Mouse (Mus musculus) G1E (cell line): ENCODE data around the gene Ntm. TPM values are rescaled to one million over a fixed set of nuclear protein-coding genes. Genes with fewer than 3 reads are reported as not detected.

Experiments
- ATAC-seq: 2 replicates; pipeline ENCODE4 v1.8.0; 2016; ENCODE audit warnings: mild to moderate bottlenecking; ENCODE audit not compliant: insufficient number of reproducible peaks, poor library complexity, low FRiP score, severe bottlenecking; ENCODE audit errors: extremely low read depth
- DNase-seq: peaks from one replicate; pipeline ENCODE4 v3.0.0; 2012; ENCODE audit warnings: low spot score
- H3K27me3 ChIP-seq: 2 replicates; pipeline ENCODE4 v1.6.1; 2012; ENCODE audit warnings: mild to moderate bottlenecking, low read length, inconsistent platforms; ENCODE audit not compliant: insufficient read depth
- H3K36me3 ChIP-seq: replicated peaks from 2 replicates; pipeline ENCODE3; 2012; ENCODE audit warnings: mild to moderate bottlenecking, inconsistent platforms
- H3K4me1 ChIP-seq: 2 replicates; pipeline ENCODE4 v1.6.1; 2012; ENCODE audit warnings: low read depth, low read length, inconsistent platforms, mixed read lengths; ENCODE audit not compliant: insufficient read depth
- H3K4me3 ChIP-seq: 2 replicates; pipeline ENCODE4 v1.5.1; 2012; ENCODE audit warnings: low read depth, mild to moderate bottlenecking, inconsistent platforms, low read length, moderate library complexity, mixed read lengths
- H3K9me3 ChIP-seq: replicated peaks from 2 replicates; pipeline ENCODE4 v1.6.1; 2012; ENCODE audit warnings: inconsistent platforms
- CTCF ChIP-seq: IDR thresholded peaks from 2 replicates; pipeline ENCODE4 v1.5.1; 2012; ENCODE audit warnings: low read depth, low read length, inconsistent platforms, mixed read lengths
- GATA1 ChIP-seq: IDR thresholded peaks from 2 replicates; pipeline ENCODE4 v1.6.1; 2012; ENCODE audit warnings: borderline replicate concordance, low read length, inconsistent platforms, mixed read lengths
- GATA2 ChIP-seq: IDR thresholded peaks from 2 replicates; pipeline ENCODE4 v1.6.1; 2012; ENCODE audit warnings: low read depth, low read length, inconsistent platforms, borderline replicate concordance
- POLR2AphosphoS5 ChIP-seq: IDR thresholded peaks from 2 replicates; pipeline ENCODE4 v1.6.1; 2012; ENCODE audit warnings: low read depth, low read length, inconsistent platforms; ENCODE audit not compliant: insufficient replicate concordance
- TAL1 ChIP-seq: conservative IDR thresholded peaks from 2 replicates; pipeline ENCODE4 v1.6.1; 2012; ENCODE audit warnings: low read depth, low read length, inconsistent platforms, mixed read lengths
- polyA plus RNA-seq: library from polyadenylated mRNA; stranded (reverse); fragments of >175 nt; gene quantifications from 2 replicates; pipeline ENCODE4 v1.2.3, GENCODE M21; 2012
- total RNA-seq, 2 experiments: library from RNA; stranded (forward) in 1 of 2; stranded (reverse) in 1 of 2; fragments of 200-1000 nt in 1 of 2; fragments of >200 nt in 1 of 2; fragmentation: Nextera tagmentation in 1 of 2; gene quantifications; 2 replicates each; pipeline ENCODE4 v1.2.3; 2014 to 2017

Gene Ntm
- total and polyA plus RNA-seq, 3 experiments, result 0.11 TPM; not detected in 2

DNA sequence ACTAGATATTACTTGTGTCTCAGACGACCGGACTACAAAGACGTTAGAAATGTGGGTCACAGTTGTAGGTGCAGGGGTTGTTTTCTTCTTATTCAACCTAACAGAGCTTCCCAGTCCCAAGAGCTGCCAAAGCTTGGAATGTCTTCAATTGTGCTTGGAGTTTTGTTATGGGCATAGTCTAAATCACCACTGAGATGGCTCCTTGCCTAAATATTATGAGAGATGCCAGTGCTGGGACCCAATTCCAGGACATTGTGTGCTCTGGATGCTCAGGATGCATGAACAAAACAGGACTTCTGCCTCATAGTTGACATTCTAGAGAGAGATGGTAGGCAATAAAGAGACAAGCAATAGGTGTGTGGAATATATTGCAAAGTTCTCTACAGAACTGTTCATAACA is 591.6 kb downstream of the Ntm start:
- TF ChIP-seq GATA2 (no peak), TAL1 (no peak), POLR2AphosphoS5 (no peak), GATA1 (no peak), CTCF (no peak)
- no peaks in the 10 kb centered on the region for H3K27me3 ChIP-seq
- H3K36me3 ChIP-seq, result no peaks in the 10 kb centered on the region
- H3K9me3 ChIP-seq, result 0 out of 2 replicates have a peak, but pooled peaks cover 4% of the 10 kb centered on the region
- no peak for ATAC-seq
- no peak overlapping the region for H3K4me3 ChIP-seq
- DNase-seq, result no peak
- H3K4me1 ChIP-seq, result no peaks in the 10 kb centered on the region

DNA sequence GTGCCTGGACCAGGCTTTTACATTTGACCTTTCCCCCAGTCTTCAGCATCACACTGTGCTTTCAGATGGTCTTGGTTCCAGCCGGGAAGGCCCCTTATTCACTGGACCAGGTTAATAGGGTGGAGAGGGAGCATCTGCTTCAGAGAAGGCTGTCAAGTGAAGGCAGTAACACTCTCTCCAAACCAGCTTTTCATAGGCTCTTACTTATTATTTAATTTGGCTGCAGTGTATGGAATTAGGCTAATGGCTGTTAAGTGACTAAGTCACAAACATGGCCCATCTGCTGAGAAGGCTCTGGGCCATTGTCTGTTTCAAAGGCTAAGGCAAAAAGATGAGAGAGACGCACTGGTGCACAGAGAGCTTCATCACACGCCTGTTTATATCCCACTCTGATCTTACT is 593.3 kb downstream of the Ntm start:
- Histone ChIP-seq H3K36me3 (no peaks in the 10 kb centered on the region), H3K9me3 (0 out of 2 replicates have a peak, but pooled peaks cover 4% of the 10 kb centered on the region), H3K4me1 (no peaks in the 10 kb centered on the region), H3K27me3 (no peaks in the 10 kb centered on the region), H3K4me3 (no peak overlapping the region)
- TF ChIP-seq CTCF, result no peak
- TF ChIP-seq TAL1, result no peak
- TF ChIP-seq POLR2AphosphoS5, result no peak
- no peak for TF ChIP-seq GATA2
- TF ChIP-seq GATA1, result no peak
- DNase-seq, result no peak
- ATAC-seq, result no peak

DNA sequence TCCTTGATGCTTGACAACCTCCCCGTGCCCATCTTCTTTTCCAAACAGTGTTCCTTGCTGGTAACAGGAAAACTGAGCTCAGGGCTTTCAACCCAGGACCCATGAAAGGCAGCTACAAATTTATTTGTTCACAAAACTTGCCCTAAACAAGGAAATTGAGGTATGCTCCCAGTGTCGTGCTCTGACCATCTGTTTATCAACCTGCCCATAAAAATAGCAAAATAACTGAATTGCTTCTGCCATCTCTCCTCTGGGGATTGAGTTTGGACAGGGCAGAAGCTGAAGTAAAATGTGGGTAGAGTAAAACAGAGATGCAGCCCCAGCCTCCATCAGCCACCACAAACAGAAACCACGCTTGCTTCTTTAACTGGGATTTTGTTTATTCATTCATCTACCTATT is 594.6 kb downstream of the Ntm start:
- Histone ChIP-seq H3K27me3 (no peaks in the 10 kb centered on the region), H3K4me3 (no peak overlapping the region), H3K4me1 (no peaks in the 10 kb centered on the region), H3K36me3 (no peaks in the 10 kb centered on the region), H3K9me3 (0 out of 2 replicates have a peak, but pooled peaks cover 4% of the 10 kb centered on the region)
- no peak for TF ChIP-seq GATA1
- DNase-seq (no peak), ATAC-seq (no peak)

DNA sequence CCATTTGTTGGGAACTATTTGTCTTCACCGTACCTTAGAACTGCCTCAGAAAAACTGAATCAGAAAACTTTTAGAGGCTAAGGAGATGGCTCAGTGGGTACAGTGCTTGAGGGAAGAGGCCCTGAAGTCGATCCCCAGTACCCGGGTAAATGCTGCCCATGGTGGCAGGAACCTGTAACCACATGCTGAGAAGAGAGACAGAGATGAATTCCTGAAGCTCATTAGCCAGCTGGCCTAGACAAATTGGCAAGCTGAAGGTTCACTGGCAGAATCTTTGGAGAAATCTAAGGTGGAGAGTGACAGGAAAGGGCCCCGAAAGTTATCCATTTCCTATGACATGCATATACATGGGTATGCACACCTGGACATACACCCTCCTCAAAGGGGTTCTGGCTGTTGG is 605.1 kb downstream of the Ntm start:
- no peaks in the 10 kb centered on the region for H3K27me3 ChIP-seq
- no peaks in the 10 kb centered on the region for H3K9me3 ChIP-seq
- H3K4me1 ChIP-seq, result no peaks in the 10 kb centered on the region
- no peak overlapping the region for H3K4me3 ChIP-seq
- ATAC-seq (no peak), DNase-seq (no peak)
- no peak for TF ChIP-seq CTCF
- TF ChIP-seq TAL1, result no peak
- TF ChIP-seq POLR2AphosphoS5, result no peak
- TF ChIP-seq GATA1, result no peak
- no peak for TF ChIP-seq GATA2
- no peaks in the 10 kb centered on the region for H3K36me3 ChIP-seq

DNA sequence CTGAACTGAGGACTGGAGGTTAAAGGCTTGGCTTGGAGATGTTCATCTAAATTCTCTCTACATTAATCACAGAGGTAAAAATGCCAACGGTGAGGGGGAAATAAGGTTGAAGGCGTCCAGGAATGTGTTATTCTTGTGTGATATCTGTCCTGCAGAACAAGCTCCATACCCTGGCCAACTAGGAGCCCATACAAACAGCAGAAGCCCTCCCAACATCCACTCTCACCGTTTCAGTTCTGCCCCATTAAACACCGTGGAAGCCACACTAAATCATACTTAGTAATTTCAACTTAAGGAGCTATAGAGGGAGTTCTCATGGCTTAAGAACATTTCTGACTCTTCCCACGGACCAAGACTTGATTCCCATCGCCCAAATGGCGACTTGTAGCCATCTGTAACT is 620.6 kb downstream of the Ntm start:
- H3K36me3 ChIP-seq, result no peaks in the 10 kb centered on the region
- no peaks in the 10 kb centered on the region for H3K4me1 ChIP-seq
- no peak for DNase-seq
- no peak for ATAC-seq
- TF ChIP-seq POLR2AphosphoS5, result no peak
- H3K27me3 ChIP-seq, result no peaks in the 10 kb centered on the region
- no peaks in the 10 kb centered on the region for H3K9me3 ChIP-seq
- no peak overlapping the region for H3K4me3 ChIP-seq

DNA sequence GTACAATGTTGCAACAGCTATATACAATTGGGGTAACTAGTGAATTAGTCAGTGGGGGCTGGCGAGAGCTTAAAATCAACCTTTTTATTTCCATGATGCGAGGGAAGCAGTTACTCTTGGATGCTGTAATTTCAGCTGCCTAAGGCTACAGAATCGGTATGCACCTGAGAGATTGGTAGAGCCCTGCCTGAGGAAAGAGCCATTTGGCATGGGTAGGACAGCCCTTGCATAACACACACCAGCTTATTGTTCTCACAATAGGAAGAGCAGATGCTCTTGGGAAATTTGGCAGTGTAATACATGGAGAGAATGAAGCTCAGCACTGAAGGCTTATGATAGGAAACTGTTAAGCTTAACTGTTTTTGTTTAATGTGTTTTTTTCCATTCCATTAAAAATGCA is 621.6 kb downstream of the Ntm start:
- Histone ChIP-seq H3K9me3 (no peaks in the 10 kb centered on the region), H3K27me3 (no peaks in the 10 kb centered on the region), H3K4me3 (no peak overlapping the region), H3K4me1 (no peaks in the 10 kb centered on the region), H3K36me3 (no peaks in the 10 kb centered on the region)
- ATAC-seq (no peak), DNase-seq (no peak)
- TF ChIP-seq POLR2AphosphoS5, result no peak
- TF ChIP-seq GATA1, result no peak
- TF ChIP-seq CTCF, result no peak
- TF ChIP-seq TAL1, result no peak
- TF ChIP-seq GATA2, result no peak

DNA sequence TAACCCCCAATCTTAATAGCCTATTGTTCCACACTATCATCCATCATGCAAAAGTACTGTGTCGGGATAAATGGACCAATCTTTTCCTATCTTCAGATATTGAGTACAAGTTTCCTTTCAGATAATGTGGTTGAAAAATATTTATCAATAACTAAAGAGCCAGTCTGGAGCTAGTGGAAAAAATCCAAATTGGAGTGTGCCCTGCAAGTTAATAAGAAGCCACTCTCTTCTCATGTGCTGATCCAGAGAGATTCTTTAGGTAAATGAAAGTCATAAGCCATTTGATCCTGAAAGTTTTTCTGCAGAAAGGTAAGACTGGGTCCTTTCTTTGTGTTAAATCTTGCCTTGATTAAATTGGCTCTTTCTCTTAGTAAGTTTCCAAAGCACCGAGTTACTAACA is 627.3 kb downstream of the Ntm start:
- no peaks in the 10 kb centered on the region for H3K27me3 ChIP-seq
- no peaks in the 10 kb centered on the region for H3K4me1 ChIP-seq
- no peaks in the 10 kb centered on the region for H3K36me3 ChIP-seq
- no peak for ATAC-seq
- H3K4me3 ChIP-seq, result no peak overlapping the region
- DNase-seq, result no peak
- H3K9me3 ChIP-seq, result no peaks in the 10 kb centered on the region
- TF ChIP-seq GATA1 (no peak), GATA2 (no peak)
